Mouse (Mus musculus): ENCODE measurements around the gene Ddx39. TPM values are rescaled to one million over a fixed set of nuclear protein-coding genes. Genes with fewer than 3 reads are reported as not detected.

Ddx39 gene
- 253 and 322 TPM in 2 replicates for polyA plus RNA-seq (2016; fragmentation: Nextera tagmentation; extraction: Ambion mirVana)

DNA sequence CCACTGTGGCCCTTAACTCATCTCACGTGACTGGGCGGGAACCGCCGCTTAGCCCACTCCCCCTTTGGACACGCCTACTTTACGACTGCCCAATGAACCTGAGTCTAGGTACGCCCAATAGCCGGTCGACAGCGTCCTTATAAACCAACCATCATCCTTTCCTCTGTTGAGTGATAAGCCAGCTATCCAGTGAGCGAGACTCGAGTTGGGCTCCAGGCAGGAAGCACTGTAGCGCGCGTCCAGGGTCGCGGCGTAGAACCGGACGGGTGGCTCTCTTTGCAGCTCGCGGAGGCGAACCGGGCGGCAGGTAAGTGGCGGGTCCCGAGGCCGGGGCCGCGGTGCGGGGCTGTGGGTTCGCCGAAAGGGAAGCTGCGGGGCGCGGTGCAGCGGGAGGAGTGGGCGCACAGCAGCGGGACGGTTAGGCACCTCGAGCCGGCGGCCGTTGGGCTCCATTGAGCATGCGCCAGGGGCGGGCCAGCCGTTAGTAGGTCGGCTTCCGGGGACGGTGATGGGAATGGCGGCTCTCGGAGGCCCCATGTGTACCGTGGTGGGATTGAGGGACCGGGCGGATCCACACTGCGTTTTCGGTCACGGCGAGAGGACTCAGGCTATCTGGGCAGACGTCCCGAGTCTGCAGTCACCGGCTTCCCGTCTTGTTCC lies at the start of gene Ddx39:
TSS of gene Ddx39 (plus strand) at position 147 of the 660 bp plus-strand sequence.
- no peaks in the 10 kb centered on the region for H3K27me3 ChIP-seq (ENCODE audit: insufficient read depth, poor library complexity, severe bottlenecking)
- no peaks in the 10 kb centered on the region for H3K9me3 ChIP-seq
- H3K36me3 ChIP-seq = peaks cover 13% of the 10 kb centered on the region
- peak within 1 kb of the TSS; percentile 81 for H3K4me3 ChIP-seq
- peak within 1 kb of the TSS; percentile 99 for H3K27ac ChIP-seq
- H3K4me1 ChIP-seq (replicated peaks) = peaks cover 17% of the 10 kb centered on the region
- peak; percentile 95 for DNase-seq (ENCODE audit: low spot score)
- under 1% methylated on average over 63 of the region's 63 CpGs for WGBS

DNA sequence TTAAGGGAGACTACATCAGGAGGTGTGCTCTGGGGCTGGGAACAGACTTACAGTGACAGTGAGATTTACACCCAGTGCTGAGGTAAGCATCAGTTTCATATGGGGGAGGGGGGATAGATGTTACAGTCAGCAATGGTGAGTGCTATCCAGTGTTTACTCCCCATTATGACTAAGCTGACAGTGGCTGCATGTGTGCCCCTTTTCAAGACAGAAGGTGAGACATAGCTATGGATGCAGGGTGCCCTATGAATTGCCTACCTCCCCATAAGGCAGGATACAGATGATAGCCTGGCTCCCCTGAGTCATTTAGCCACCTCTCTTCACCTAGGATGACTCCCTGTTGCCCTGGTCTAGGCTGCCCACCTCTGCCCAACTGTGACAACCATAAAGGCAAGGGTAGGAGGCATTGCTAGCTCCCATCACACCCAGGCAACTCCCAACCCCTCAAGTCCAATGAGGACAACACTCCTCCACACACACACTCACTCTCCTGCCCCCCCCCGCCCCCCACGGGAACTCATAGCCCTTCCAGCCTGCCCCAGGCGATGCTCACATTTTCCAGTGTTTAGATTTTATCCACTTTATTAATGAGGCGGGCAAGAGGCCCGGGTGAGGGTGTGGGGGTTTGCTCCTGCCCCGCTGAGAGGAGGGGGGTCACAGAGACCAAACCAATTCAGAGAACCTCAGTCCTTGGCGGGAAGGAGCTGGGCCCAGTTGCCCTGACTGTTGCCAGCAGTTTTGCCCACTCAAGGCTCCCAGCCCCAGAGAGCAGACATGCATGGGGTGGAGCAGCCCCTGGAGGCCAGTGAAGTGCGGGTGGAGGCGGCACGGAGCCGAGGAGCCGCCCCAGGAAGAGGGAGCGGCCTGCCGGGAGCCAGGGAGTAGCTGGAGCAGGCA lies 48.8 kb upstream of the Ddx39 start, which contains the start of gene Ptger1:
TSS of gene Ptger1 (plus strand) at position 710 of the 897 bp plus-strand sequence.
- peaks cover 46% of the 10 kb centered on the region for H3K36me3 ChIP-seq
- 52% methylated on average over 14 of the region's 14 CpGs for WGBS
- H3K4me3 ChIP-seq = peak within 1 kb of the TSS; percentile 54; the same call in 1 of the 2 replicates
- no peaks in the 10 kb centered on the region for H3K9me3 ChIP-seq
- peak within 1 kb of the TSS; percentile 26; the same call in 1 of the 2 replicates for H3K27ac ChIP-seq
- H3K27me3 ChIP-seq (ENCODE audit: insufficient read depth, poor library complexity, severe bottlenecking) = peaks cover 27% of the 10 kb centered on the region
- H3K4me1 ChIP-seq (replicated peaks) = peaks cover 55% of the 10 kb centered on the region
- DNase-seq (ENCODE audit: low spot score) = no peak

DNA sequence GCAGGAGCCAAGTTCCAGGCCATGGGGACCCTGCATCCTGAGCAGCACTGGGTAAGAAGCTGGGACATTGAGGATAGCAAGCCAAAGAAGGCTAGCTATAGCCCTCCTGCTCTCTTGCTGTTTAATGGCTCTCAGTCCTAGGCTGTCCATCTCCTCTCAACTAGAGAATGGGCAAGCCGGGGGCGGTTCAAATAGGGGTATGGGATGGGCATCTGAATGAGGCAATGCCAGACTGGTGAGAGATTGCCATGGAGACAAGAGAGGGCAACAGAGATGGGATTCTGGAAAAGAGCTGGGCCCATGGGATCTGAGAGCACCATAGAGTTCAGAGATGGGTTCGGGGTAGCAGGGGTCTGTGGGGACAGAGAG lies 48.1 kb upstream of the Ddx39 start:
- H3K27me3 ChIP-seq (ENCODE audit: insufficient read depth, poor library complexity, severe bottlenecking) = peaks cover 27% of the 10 kb centered on the region
- peak overlapping the region; percentile 26; the same call in 1 of the 2 replicates for H3K27ac ChIP-seq
- no peak for DNase-seq (ENCODE audit: low spot score)
- peaks cover 48% of the 10 kb centered on the region for H3K4me1 ChIP-seq (replicated peaks)
- WGBS = 90% methylated on average over 3 of the region's 3 CpGs
- peaks cover 51% of the 10 kb centered on the region for H3K36me3 ChIP-seq
- H3K9me3 ChIP-seq = no peaks in the 10 kb centered on the region
- no peak overlapping the region; the same call in 1 of the 2 replicates for H3K4me3 ChIP-seq

DNA sequence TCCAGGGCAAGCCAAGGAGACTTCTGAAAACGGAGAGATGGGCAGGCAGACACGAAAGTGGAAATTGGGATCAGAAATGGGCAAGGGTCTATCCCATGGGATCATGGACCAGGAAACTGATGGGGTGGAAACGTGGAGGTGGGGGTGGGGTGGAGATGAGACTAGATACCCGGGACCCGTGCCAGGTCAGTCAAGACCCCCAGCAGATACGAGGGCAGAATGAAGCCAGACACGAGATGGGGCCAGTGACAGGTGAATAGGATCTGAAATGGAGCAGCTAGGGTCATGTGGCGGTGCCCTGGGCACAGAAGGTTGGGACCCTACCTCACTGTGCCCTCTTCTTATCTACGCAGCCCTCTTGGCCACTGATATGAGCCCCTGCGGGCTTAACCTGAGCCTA lies 47.5 kb upstream of the Ddx39 start:
- peaks cover 27% of the 10 kb centered on the region for H3K27me3 ChIP-seq (ENCODE audit: insufficient read depth, poor library complexity, severe bottlenecking)
- peaks cover 42% of the 10 kb centered on the region for H3K4me1 ChIP-seq (replicated peaks)
- peak overlapping the region; percentile 54 for H3K4me3 ChIP-seq
- peaks cover 52% of the 10 kb centered on the region for H3K36me3 ChIP-seq
- DNase-seq (ENCODE audit: low spot score) = no peak
- H3K27ac ChIP-seq = peak overlapping the region; percentile 80; the same call in 1 of the 2 replicates
- H3K9me3 ChIP-seq = no peaks in the 10 kb centered on the region
- WGBS = 83% methylated on average over 10 of the region's 10 CpGs

DNA sequence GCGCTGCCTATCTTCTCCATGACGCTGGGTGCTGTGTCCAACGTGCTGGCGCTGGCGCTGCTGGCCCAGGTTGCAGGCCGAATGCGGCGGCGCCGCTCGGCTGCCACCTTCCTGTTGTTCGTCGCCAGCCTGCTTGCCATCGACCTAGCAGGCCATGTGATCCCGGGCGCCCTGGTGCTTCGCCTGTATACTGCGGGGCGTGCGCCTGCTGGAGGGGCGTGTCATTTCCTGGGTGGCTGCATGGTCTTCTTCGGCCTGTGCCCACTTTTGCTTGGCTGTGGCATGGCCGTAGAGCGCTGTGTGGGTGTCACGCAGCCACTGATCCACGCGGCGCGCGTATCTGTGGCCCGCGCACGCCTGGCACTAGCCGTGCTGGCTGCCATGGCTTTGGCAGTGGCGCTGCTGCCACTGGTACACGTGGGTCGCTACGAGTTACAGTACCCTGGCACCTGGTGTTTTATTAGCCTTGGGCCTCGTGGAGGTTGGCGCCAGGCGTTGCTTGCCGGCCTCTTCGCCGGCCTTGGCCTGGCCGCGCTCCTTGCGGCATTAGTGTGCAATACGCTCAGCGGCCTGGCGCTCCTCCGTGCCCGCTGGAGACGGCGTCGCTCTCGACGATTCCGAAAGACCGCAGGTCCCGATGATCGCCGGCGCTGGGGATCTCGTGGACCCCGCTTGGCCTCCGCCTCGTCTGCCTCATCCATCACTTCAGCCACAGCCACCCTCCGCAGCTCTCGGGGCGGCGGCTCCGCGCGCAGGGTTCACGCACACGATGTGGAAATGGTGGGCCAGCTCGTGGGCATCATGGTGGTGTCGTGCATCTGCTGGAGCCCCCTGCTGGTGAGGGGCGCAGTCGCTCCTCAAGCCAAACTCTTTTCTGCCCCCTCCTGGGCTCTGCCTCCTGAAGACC lies 46.7 kb upstream of the Ddx39 start:
- Histone ChIP-seq H3K27me3 (ENCODE audit: insufficient read depth, poor library complexity, severe bottlenecking) (peaks cover 27% of the 10 kb centered on the region), H3K9me3 (no peaks in the 10 kb centered on the region), H3K27ac (peak overlapping the region; percentile 80), H3K4me1 (replicated peaks) (peaks cover 38% of the 10 kb centered on the region), H3K36me3 (peaks cover 54% of the 10 kb centered on the region), H3K4me3 (peak overlapping the region; percentile 54)
- 18% methylated on average over 80 of the region's 80 CpGs for WGBS
- DNase-seq (ENCODE audit: low spot score) = peak; percentile 86

DNA sequence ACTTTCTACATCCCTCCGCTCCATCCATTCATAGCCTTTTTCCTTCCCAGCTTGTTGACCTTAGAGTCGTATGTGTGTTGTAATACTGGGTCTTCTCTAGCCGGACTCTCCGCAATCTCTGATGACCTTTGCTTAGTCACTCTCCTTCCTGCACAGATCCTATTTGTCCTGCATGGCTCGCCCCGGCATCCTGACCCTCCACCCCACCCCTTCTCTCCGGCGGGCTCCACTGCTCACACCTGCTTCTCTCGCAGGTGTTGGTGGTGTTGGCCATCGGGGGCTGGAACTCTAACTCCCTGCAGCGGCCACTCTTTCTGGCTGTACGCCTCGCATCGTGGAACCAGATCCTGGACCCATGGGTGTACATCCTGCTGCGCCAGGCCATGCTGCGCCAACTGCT lies 46.0 kb upstream of the Ddx39 start:
- H3K4me1 ChIP-seq (replicated peaks) = peaks cover 37% of the 10 kb centered on the region
- 78% methylated on average over 16 of the region's 16 CpGs for WGBS
- peaks cover 54% of the 10 kb centered on the region for H3K36me3 ChIP-seq
- peak overlapping the region; percentile 54; the same call in 1 of the 2 replicates for H3K4me3 ChIP-seq
- DNase-seq (ENCODE audit: low spot score) = no peak
- H3K27me3 ChIP-seq (ENCODE audit: insufficient read depth, poor library complexity, severe bottlenecking) = peaks cover 27% of the 10 kb centered on the region
- H3K27ac ChIP-seq = peak overlapping the region; percentile 80
- H3K9me3 ChIP-seq = no peaks in the 10 kb centered on the region

DNA sequence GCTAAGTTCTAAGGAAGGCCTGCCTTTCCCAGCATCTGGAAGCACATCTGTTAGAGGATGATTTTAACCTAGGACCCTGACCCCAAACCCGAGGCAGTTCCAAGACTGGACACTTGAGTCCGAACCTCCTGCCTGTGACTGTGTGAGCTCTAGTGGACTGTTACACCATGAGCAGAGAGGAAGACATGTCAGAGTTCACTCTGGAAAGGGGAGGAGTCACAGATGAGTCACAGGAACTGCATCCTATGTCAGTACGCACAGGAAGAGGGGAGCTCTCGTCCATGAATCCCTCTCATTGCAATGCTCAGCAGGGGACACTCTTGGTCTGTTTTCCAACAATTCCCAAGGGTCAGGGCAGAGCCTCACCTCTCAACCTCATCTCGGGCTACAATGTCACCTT lies 42.0 kb upstream of the Ddx39 start:
- Histone ChIP-seq H3K27me3 (ENCODE audit: insufficient read depth, poor library complexity, severe bottlenecking) (peaks cover 11% of the 10 kb centered on the region), H3K36me3 (peaks cover 77% of the 10 kb centered on the region), H3K9me3 (no peaks in the 10 kb centered on the region), H3K4me3 (no peak overlapping the region), H3K27ac (no peak overlapping the region), H3K4me1 (replicated peaks) (peaks cover 12% of the 10 kb centered on the region)
- WGBS = 59% methylated on average over 5 of the region's 5 CpGs
- DNase-seq (ENCODE audit: low spot score) = no peak

DNA sequence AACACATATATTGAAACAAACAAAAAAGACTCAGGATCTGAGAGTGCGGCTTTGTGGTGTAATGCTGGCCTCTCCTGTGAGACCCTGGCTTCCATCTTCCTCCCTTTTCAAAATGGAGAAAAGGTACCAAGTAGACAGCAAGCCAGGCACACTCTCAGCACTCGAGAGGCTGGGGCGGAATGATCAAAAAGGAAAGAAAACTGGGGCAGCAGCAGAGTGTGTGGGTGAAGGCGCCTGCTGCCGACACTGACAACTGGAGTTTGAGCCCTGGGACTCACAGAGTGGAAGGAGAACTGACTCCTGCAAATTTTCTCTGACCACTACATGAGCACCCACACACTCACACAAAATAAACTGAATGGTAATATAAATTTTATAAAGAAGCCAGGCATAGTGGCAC lies 40.5 kb upstream of the Ddx39 start:
- H3K36me3 ChIP-seq = peaks cover 90% of the 10 kb centered on the region
- 83% methylated on average over 5 of the region's 5 CpGs for WGBS
- H3K27ac ChIP-seq = no peak overlapping the region

DNA sequence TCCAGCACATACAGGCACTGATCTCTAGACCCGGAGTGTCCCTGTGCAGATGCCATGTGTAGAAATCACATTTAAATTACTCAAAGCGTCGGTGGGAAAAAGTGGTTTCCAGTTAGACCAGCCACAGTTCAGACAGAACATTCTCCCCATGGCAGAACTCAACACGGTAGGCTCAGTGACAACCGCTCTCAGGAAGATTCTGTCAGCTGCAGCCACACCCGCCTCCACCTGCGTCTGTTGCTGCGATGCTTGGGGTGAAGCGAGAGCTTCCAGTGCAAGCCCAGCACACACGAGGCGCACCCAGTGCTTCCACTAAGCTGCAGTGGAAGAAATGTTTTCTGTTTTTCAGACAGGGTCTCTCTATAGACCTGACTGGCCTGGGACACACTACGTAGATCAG lies 35.1 kb upstream of the Ddx39 start:
- Histone ChIP-seq H3K4me1 (replicated peaks) (peaks cover 12% of the 10 kb centered on the region), H3K9me3 (no peaks in the 10 kb centered on the region), H3K27ac (no peak overlapping the region), H3K4me3 (no peak overlapping the region), H3K27me3 (ENCODE audit: insufficient read depth, poor library complexity, severe bottlenecking) (no peaks in the 10 kb centered on the region), H3K36me3 (peaks cover 93% of the 10 kb centered on the region)
- no peak for DNase-seq (ENCODE audit: low spot score)
- WGBS = 93% methylated on average over 12 of the region's 12 CpGs

More for the DNA sequence above, 40.5 kb upstream of the Ddx39 start:
- no peaks in the 10 kb centered on the region for H3K27me3 ChIP-seq (ENCODE audit: insufficient read depth, poor library complexity, severe bottlenecking)
- no peak overlapping the region for H3K4me3 ChIP-seq
- H3K9me3 ChIP-seq = no peaks in the 10 kb centered on the region
- DNase-seq (ENCODE audit: low spot score) = no peak
- H3K4me1 ChIP-seq (replicated peaks) = no peaks in the 10 kb centered on the region

DNA sequence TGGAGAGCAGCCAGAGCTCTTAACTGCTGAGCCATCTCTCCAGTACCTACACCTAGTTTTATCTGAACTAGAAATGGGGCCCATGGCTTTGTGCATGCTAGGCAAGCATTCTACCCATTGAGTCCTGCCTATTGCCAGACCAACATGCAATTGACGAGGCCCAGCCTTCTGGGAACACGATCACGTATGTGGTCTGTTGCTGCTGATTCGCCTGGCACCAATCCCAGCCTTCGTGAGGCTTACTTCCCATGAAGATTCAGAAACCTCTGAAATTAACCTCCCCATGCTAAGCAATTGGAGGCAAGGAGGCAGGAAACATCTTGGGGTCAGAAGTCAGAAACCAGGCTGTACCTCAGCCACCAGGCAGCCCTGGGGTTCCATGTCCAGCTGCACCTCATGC lies 34.4 kb upstream of the Ddx39 start:
- DNase-seq (ENCODE audit: low spot score) = no peak
- Histone ChIP-seq H3K36me3 (peaks cover 96% of the 10 kb centered on the region), H3K4me1 (replicated peaks) (peaks cover 12% of the 10 kb centered on the region), H3K4me3 (no peak overlapping the region), H3K27me3 (ENCODE audit: insufficient read depth, poor library complexity, severe bottlenecking) (no peaks in the 10 kb centered on the region), H3K9me3 (no peaks in the 10 kb centered on the region), H3K27ac (peak overlapping the region; percentile 51)
- 82% methylated on average over 5 of the region's 5 CpGs for WGBS

DNA sequence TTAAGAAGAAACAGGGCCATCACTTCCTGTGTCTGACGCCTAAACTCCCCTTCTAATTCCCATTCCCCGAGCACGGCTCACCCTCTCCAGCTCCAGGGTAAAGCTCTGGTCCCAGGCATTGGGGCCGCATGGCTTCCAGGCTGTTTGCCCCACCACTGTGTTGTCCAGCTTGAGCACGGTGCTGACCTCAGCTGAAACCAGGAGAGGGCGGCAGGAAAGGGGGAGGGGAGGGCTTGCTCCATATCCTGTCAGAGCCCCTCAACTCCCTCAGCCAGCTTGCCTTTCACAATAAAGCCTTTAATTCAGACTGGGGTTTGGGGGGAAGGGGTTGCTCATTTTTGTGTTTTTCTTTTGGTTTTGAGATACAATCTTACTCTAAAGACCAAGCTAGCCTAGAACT lies 33.9 kb upstream of the Ddx39 start:
- DNase-seq (ENCODE audit: low spot score) = peak; percentile 54
- H3K4me1 ChIP-seq (replicated peaks) = peaks cover 12% of the 10 kb centered on the region
- 27% methylated on average over 6 of the region's 6 CpGs for WGBS
- peak overlapping the region; percentile 51 for H3K27ac ChIP-seq
- no peaks in the 10 kb centered on the region for H3K9me3 ChIP-seq
- H3K27me3 ChIP-seq (ENCODE audit: insufficient read depth, poor library complexity, severe bottlenecking) = no peaks in the 10 kb centered on the region
- no peak overlapping the region for H3K4me3 ChIP-seq
- H3K36me3 ChIP-seq = peaks cover 96% of the 10 kb centered on the region

DNA sequence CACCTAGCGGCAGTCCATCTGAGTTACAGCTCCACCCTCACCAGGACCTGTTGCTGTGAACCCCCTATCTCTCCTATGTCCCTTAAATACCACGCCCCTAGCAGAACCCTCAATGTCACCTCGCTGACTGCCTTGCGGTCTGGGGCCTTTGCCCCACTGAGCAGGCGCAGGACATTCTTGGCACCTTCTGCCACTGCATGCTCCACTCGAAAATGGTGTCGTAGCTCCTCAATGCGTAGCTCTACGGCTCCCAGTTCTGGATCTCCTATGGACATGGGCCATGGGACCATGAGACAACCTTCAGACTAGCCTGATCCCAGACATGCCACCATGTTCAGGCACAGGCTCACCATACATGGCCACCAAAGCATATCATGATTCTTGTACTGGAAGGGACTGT lies 30.5 kb upstream of the Ddx39 start:
- no peak overlapping the region for H3K27ac ChIP-seq
- 93% methylated on average over 9 of the region's 9 CpGs for WGBS

More for the DNA sequence above, 30.5 kb upstream of the Ddx39 start:
- DNase-seq (ENCODE audit: low spot score) = no peak
- Histone ChIP-seq H3K4me3 (no peak overlapping the region), H3K27me3 (ENCODE audit: insufficient read depth, poor library complexity, severe bottlenecking) (no peaks in the 10 kb centered on the region), H3K4me1 (replicated peaks) (peaks cover 12% of the 10 kb centered on the region), H3K36me3 (peaks cover 82% of the 10 kb centered on the region), H3K9me3 (no peaks in the 10 kb centered on the region)

Measured in hindbrain, embryonic 10.5 days (tissue).